Mouse (Mus musculus) C2C12 (cell line): ENCODE measurements around the gene Spats2l.

Experiments
- CEBPB ChIP-seq: IDR thresholded peaks from one replicate; pipeline ENCODE4 v1.6.1; 2011; ENCODE audit warnings: low read depth, mild to moderate bottlenecking, control low read depth, moderate library complexity
- CTCF ChIP-seq: IDR thresholded peaks from one replicate; pipeline ENCODE4 v1.5.1; 2011; ENCODE audit not compliant: control insufficient read depth, insufficient read depth, insufficient read length
- FOSL1 ChIP-seq: IDR thresholded peaks from one replicate; pipeline ENCODE4 v1.8.0; 2011; ENCODE audit warnings: mild to moderate bottlenecking, low read length; ENCODE audit not compliant: poor library complexity, insufficient read depth, severe bottlenecking
- MAX ChIP-seq: IDR thresholded peaks from one replicate; pipeline ENCODE4 v1.6.1; 2011; ENCODE audit warnings: mild to moderate bottlenecking, control low read depth
- MYOD1 ChIP-seq: IDR thresholded peaks from one replicate; pipeline ENCODE4 v1.6.1; 2011; ENCODE audit warnings: low read depth; ENCODE audit not compliant: control insufficient read depth, insufficient read length
- MYOG ChIP-seq: IDR thresholded peaks from one replicate; pipeline ENCODE4 v1.6.1; 2011; ENCODE audit not compliant: control insufficient read depth, insufficient read length; ENCODE audit errors: extremely low read depth
- USF1 ChIP-seq: IDR thresholded peaks from one replicate; pipeline ENCODE4 v1.6.1; 2011; ENCODE audit warnings: low read depth, mild to moderate bottlenecking, control low read depth, moderate library complexity

DNA sequence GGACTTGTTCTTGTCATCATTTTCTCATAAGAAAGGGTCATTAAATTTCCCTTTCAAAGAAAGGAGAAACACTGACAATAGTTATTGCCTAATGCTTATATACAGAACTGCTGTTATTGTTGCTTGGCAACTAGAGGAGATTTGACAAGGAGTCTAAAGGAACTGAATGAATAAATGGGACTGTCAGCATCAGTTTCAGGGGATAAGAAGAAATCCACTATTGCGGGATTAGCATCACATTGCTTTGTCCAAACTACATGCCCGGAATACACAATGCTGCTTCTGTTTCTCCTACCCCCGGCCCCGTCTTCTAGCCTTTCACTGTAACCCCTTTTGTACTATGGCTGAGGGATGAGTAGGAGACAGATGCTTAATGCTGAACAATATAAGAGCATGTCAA is 88.1 kb downstream of the Spats2l start:
- TF ChIP-seq CTCF (no peak), USF1 (no peak), MYOG (no peak), FOSL1 (no peak), MYOD1 (no peak), MAX (no peak), CEBPB (no peak)
